Mouse (Mus musculus) thymus, postnatal 14 days (tissue): ENCODE measurements at regions not wholly inside any gene's neighbourhood (a gene's known extent, or its start where the extent isn't known, plus 50 kb on each side); places are given as distances from the start of the nearest gene placed in this dataset.
A peak's percentile ranks its signal among the peaks of the same experiment; 100 is the strongest.

Experiments used
- DNase-seq: peaks from one replicate; pipeline ENCODE4 v3.0.0; 2021

- DNase-seq: no peak
Measured at GRCm38 (mm10) chr14:25306961-25307654, 151.9 kb upstream of the Zmiz1 start.

DNA sequence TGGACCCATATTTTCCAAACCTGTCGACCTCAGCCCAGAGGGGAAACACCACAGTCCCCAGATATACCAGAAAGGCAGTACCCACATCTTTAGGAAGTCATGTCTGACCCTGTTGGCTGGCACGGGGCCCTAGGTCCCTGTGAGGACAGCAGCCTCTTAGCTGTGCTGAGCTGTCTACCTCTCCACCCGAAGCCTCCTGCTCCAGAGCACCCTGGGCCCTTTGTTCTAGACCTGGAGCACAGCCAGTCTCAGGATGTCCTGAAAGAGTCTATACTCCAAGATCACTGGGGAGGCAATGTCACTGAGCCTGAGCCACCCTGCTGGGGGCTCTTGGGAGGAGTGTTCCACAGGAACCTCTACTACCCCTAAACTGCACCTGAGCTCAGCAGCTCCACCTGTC lies 150.9 kb upstream of the Zmiz1 start:
- DNase-seq: no peak

DNA sequence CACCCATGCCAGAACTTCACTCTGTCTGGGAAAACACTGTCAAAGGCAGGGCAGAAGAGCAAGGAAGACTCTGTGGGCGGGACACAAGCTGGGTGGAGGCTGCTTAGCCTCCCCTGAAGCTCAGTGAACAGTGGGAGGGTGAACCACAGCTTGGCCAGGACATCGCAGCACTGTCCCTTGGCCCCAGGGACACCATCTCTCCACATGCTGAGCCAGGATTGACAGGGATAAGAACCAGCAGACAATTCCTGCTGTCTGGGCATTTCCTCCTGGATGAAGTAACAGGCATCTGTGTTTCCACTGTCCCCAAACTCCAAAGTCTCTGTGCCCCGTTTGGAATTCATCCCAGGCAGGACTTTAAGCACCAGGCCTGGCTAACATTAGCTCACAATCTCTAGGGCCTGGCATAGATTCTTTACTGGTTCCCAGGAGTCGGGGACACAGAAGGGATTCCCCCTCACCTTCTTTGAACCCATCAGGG lies 148.3 kb upstream of the Zmiz1 start:
- DNase-seq: no peak

DNA sequence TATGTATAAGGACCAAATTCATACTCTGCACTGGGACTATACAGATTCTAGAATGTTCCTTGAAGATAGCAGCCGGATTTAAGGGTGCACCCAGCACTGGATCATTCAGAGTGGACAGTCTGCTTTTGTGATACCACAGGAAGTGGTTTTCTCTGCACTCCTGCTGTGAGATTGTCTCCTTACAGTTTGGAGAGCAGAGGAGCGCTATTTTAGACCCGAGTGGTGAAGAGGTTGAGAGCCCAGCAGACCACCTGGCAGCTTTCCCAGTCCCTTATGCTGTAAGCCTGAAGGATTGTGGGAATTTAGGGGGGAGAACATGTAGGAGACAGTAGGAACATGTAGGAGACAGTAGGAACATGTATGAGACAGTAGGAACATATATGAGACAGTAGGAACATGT lies 147.5 kb upstream of the Zmiz1 start:
- no peak for DNase-seq

DNA sequence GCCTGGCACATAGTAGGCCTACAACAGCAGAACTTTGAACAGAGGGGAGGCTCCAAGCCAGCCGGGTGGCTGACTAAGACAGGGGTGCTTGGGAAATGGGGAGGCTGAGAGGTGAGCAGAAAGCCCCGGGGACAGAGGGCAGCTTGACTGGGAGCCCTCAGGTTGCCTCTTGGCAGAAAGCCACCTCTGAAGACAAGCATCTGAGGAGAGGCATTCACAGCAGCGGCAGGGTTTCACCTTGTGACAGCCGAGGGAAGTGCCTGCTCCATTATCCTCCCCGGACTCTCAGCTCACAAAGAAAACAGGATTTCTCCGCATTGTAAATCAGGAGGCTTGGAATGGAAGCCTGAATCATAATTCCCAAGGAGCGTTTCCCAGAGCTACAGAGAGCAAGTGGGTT lies 146.8 kb upstream of the Zmiz1 start:
- DNase-seq: no peak

- no peak for DNase-seq
Measured at GRCm38 (mm10) chr14:25312814-25313426, 146.1 kb upstream of the Zmiz1 start.

DNA sequence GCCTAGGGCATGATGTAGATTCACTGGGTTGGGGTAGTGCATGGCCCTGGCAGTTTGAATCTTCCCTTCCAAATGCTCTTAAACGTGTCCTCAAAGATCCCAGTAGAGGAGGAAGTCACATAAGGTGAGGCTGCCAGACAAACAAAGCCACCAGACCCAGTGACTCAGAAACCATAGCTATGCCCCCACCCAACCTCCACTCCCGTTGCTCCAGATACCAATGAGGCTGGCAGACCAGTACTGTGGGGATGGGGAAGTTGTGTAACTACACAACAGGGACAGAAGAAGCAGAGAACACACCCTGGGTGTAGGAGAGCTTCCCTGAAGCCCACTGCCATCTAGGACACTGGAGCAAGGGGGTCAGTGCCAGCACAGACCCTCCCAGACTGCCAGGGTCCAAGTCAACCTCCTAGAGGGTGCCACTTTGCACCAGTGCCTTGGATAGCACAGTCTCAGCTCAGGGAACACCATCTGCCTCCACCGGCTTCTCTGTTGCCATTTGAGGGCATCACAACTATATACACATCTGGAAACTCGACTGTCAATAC lies 145.2 kb upstream of the Zmiz1 start:
- DNase-seq: no peak

DNA sequence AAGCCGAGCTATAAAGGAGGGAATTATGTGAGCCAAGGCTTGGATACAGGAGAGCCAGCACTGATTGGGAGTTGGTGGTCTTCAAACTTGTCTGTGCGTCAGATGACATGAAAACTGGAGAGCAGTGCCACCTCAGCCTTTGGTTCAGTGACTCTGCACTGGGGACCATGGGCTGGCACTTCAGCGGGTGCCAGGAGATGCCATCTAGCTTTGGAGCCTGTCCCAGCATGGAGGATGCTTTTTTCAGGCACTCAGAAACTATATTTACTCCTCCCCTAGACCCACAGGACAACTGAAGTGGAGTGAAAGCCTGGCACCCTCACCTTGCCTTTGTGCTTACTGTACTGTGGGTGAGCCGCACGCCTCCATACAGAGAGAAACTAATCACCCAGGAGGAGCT lies 142.5 kb upstream of the Zmiz1 start:
- no peak for DNase-seq

GRCm38 (mm10) chr14:25317680-25318471 lies 141.1 kb upstream of the Zmiz1 start:
- DNase-seq: peak; percentile 82

DNA sequence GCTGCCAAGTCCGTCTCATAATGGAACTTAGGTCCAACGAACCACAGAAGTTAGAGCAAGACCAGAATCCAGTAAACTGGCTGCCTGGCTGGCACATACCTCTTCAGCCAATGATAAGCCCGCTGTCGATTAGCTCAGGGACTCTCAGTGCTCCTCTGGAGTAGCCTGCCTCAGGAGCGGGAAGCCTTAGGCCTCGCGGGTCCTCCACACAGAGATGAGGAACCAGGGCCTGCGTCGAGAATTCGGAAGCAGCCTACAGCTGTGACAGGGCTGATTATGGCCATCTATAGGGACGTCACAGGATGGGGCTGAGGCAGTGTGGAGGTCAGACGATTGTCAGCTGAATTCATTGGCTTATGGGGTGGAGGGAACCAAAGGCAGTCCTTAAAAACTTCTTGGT lies 140.1 kb upstream of the Zmiz1 start:
- DNase-seq: no peak

GRCm38 (mm10) chr14:25320141-25320540 lies 138.8 kb upstream of the Zmiz1 start:
- no peak for DNase-seq

GRCm38 (mm10) chr14:25323542-25324484 lies 135.2 kb upstream of the Zmiz1 start:
- DNase-seq: no peak

DNA sequence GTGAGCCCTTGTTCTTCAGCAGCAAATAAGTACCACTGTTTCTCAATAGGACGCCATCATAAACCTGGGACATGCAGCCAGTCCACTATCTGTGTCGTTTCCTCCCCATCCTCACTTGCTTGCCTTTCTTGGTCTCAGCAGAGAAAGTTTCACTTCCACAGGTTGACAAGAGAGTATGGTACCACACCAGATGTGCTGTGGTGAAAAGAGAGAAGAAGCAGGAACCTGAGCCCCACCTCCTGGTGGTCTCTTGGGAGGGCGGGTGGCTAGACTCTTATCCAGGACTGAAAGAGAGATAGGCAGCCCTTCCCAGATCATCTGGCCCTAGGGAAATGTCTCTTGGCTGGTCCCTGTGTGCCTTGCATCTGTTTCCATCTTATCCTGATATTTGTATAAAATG lies 133.1 kb upstream of the Zmiz1 start:
- no peak for DNase-seq

DNA sequence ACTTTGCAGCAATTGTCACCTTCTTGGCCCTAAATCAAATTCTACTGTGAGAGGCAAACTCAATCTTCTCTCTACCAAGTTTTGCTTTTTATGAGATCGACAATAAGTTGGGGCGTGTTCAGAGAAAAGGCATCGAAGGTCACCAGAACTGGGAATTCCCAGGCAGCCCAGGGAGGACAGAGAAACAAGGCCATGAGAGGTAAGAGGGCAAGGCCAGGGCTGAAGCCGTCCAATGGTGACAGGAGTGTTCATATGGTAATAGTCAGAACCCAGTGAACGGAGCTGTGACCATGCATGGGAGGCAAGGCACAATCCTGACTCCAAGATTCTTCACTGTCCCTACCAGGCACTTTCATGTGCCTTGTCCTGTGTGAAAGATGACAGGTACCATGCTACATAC lies 130.8 kb upstream of the Zmiz1 start:
- no peak for DNase-seq

DNA sequence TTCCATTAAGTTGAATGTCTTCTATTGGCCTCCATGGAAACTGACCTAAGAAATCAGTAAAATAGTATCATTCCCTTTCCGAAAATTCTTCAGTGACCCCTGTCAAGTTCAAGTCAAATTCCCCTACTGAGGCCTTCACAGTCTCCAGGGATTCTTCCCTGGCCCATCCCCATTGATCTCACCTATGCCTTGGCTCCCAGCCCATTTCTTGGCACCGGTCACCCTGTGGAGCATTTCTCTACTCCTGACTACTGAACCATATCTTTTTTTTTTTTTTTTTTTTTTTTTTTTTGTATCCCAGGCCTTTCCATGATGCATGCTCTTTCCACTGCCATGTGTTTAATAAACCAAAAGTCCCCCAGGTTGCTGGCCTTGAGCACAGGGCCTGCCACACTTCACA lies 124.8 kb upstream of the Zmiz1 start:
- no peak for DNase-seq

GRCm38 (mm10) chr14:25336875-25337274 lies 122.1 kb upstream of the Zmiz1 start:
- no peak for DNase-seq

DNA sequence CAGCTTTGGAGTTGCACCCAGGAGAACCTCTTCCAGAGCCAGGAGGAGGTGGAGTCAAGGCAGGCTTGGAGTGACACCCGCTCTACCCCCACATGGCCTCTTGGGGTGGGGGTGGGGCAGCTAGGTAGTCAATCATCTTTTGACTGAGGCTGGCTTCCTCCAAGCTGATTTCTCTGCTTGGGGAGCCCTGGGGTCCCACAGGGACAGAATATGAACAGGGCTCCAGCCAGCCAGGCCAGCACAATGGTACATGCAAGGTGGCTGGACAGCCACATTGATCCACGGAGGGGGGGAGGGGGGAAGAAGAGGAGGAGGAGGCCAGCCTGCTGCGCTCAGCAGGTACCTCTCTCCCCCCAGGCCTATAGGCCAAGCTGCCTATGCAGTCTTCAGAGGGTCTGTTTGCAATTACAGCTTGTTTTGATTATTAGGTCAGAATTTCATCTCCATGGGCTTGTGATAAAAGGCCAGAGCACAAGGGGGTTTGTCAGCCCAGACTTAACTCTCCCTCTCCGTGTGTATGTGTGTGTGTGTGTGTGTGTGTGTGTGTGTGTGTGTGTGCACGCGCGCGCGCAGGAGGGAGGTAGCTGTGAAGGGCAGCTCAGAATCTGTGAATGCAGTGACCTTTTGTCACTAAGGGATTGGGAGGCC lies 120.5 kb upstream of the Zmiz1 start:
- no peak for DNase-seq

- no peak for DNase-seq
Measured at GRCm38 (mm10) chr14:25340845-25341244, 118.1 kb upstream of the Zmiz1 start.

DNA sequence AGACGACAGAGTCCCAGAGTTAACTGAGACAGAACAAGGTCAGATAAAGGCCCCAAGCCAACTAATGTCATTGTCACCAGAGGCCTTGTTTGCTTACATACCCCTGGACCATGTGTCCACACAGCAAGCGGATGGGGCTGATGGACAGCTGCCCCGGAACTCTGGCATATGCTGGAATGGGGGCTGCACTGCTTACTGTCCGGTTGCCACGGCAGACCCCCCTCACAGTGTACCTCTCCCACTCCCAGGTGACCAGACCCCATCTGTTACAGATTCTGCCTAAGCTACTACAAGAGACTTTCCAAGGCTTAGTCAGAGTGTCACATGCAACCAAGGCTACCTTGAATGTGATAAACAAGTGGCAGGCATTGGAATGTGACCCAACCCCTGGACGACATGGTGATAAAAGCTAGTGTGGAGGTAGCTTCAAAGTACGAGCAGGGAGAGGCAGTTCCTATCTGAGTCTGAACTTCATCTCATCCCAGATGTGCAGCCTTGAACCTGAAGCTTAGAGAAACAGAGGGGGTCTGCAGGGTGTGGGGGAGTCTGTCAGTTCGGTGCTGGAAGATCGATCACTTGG lies 117.0 kb upstream of the Zmiz1 start:
- no peak for DNase-seq

DNA sequence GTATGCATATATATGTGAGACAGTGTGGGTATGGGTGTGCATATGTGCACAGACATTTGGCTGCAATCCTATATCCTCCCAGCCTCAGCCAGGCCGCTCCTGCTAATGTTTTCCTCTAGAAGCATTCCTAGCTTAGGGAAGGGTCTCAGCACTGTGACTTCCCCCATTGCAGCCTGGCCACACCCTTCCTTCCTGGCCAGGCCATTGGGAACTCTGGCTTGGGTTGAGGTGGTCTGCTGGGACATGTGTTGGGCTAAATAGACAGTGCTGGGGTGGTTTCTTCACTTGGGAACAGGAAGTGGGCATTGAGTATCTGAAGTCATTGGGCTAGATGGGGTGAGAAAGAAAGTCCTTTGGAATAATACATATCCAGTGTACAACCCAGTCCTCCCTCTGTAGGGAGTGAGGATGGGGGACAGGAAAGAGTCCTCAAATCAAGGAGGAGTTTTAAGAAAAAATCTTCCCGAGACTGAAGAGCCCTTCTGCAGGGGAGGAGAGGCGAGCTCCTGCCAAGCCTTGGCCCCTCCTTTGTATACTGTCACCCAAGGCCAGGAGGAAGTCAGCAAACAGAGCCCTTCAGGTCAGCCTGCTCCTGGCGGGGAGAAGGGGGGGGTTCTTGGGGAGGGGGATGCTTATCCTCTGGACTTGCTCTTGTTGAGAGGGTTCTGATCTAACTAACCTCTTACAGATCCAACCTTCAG lies 116.0 kb upstream of the Zmiz1 start:
- no peak for DNase-seq

- DNase-seq: no peak
Measured at GRCm38 (mm10) chr14:25345995-25346394, 113.0 kb upstream of the Zmiz1 start.
